Mouse (Mus musculus) embryonic facial prominence, embryonic 15.5 days (tissue): ENCODE results near the gene Trmt112. TPM values are rescaled to one million over a fixed set of nuclear protein-coding genes. Genes with fewer than 3 reads are reported as not detected.

Source experiments
- ATAC-seq: fragments of 200-750 bp; cut with Nextera tagmentation; 2 replicates; pipeline ENCODE4 v1.8.0; 2017; ENCODE audit warnings: low read depth, moderate TSS enrichment; ENCODE audit not compliant: insufficient number of reproducible peaks, low FRiP score, low TSS enrichment
- H3K27ac ChIP-seq: fragments of 300-500 bp; sonication (generic); replicated peaks from 2 replicates; pipeline ENCODE4 v1.5.1; 2015; ENCODE audit warnings: mild to moderate bottlenecking, inconsistent platforms
- H3K27me3 ChIP-seq: fragments of 300-500 bp; sonication (generic); 2 replicates; pipeline ENCODE4 v1.6.1; 2015; ENCODE audit warnings: inconsistent platforms
- H3K36me3 ChIP-seq: fragments of 300-500 bp; sonication (generic); 2 replicates; pipeline ENCODE4 v1.6.1; 2015; ENCODE audit warnings: mild to moderate bottlenecking, inconsistent platforms
- H3K4me1 ChIP-seq: fragments of 300-500 bp; sonication (generic); 2 replicates; pipeline ENCODE4 v1.6.1; 2015; ENCODE audit warnings: inconsistent platforms
- H3K4me2 ChIP-seq: fragments of 300-500 bp; sonication (generic); replicated peaks from 2 replicates; pipeline ENCODE4 v1.6.1; 2015; ENCODE audit warnings: mild to moderate bottlenecking, inconsistent platforms
- H3K4me3 ChIP-seq: fragments of 300-500 bp; sonication (generic); replicated peaks from 2 replicates; pipeline ENCODE4 v1.5.1; 2015; ENCODE audit warnings: mild to moderate bottlenecking, inconsistent platforms
- H3K9ac ChIP-seq: fragments of 300-500 bp; sonication (generic); 2 replicates; pipeline ENCODE4 v1.6.1; 2015; ENCODE audit warnings: inconsistent platforms
- H3K9me3 ChIP-seq: fragments of 300-500 bp; sonication (generic); replicated peaks from 2 replicates; pipeline ENCODE4 v1.6.1; 2016; ENCODE audit warnings: inconsistent platforms
- WGBS: fragments of 180-500 bp; shearing (Covaris S2); methylation state at CpG from one replicate; pipeline ENCODE4 v1.1.7; 2015; 5-methylcytosine and 5-hydroxymethylcytosine counted together
- polyA plus RNA-seq: library from polyadenylated mRNA; unstranded; fragments of >200 nt; fragmentation: Nextera tagmentation; extraction: Ambion mirVana; gene quantifications from 2 replicates; pipeline ENCODE4 v1.2.1, GENCODE M21; 2015

Gene Trmt112
- polyA plus RNA-seq, 1 experiment from 2014 or later, result 138 TPM

GRCm38 (mm10) chr19:6940396-6941351 lies 31.2 kb downstream of the Trmt112 start:
- Histone ChIP-seq H3K9ac (peak overlapping the region; percentile 91), H3K9me3 (no peaks in the 10 kb centered on the region), H3K27me3 (peaks cover 7% of the 10 kb centered on the region), H3K4me3 (peak overlapping the region; percentile 93), H3K36me3 (0 out of 2 replicates have a peak, but pooled peaks cover 6% of the 10 kb centered on the region), H3K4me2 (peak overlapping the region; percentile 98), H3K27ac (peak overlapping the region; percentile 97; the same call in 1 of the 2 replicates), H3K4me1 (peaks cover 25% of the 10 kb centered on the region)
- WGBS, result 19% methylated on average over 29 of the region's 29 CpGs
- ATAC-seq, result no peak

- Histone ChIP-seq H3K4me1 (peaks cover 25% of the 10 kb centered on the region), H3K27me3 (no peaks in the 10 kb centered on the region), H3K9ac (peak within 1 kb of the TSS; percentile 91), H3K9me3 (no peaks in the 10 kb centered on the region), H3K4me3 (peak within 1 kb of the TSS; percentile 93), H3K4me2 (peak within 1 kb of the TSS; percentile 98), H3K36me3 (0 out of 2 replicates have a peak, but pooled peaks cover 6% of the 10 kb centered on the region), H3K27ac (peak within 1 kb of the TSS; percentile 97)
- under 1% methylated on average over 83 of the region's 83 CpGs for WGBS
- ATAC-seq, result peak; percentile 81
These were observed 32.1 kb downstream of the Trmt112 start, which contains the start of gene Bad for GRCm38 (mm10) chr19:6941372-6942248. TSS of gene Bad (plus strand) at chr19:6941861.

- Histone ChIP-seq H3K9ac (peak within 1 kb of the TSS; percentile 91), H3K4me2 (peak within 1 kb of the TSS; percentile 98), H3K4me3 (peak within 1 kb of the TSS; percentile 93), H3K4me1 (peaks cover 27% of the 10 kb centered on the region), H3K27me3 (no peaks in the 10 kb centered on the region), H3K36me3 (0 out of 2 replicates have a peak, but pooled peaks cover 6% of the 10 kb centered on the region), H3K9me3 (no peaks in the 10 kb centered on the region), H3K27ac (peak within 1 kb of the TSS; percentile 97)
- ATAC-seq, result peak; percentile 89
- WGBS, result under 1% methylated on average over 27 of the region's 27 CpGs
These were observed 32.8 kb downstream of the Trmt112 start, which contains the start of gene Gpr137 for GRCm38 (mm10) chr19:6942249-6942691. TSS of gene Gpr137 (minus strand) at chr19:6942480.

- Histone ChIP-seq H3K4me1 (peaks cover 27% of the 10 kb centered on the region), H3K27me3 (no peaks in the 10 kb centered on the region), H3K36me3 (0 out of 2 replicates have a peak, but pooled peaks cover 6% of the 10 kb centered on the region), H3K27ac (peak overlapping the region; percentile 97), H3K4me3 (peak overlapping the region; percentile 93), H3K9me3 (no peaks in the 10 kb centered on the region), H3K9ac (peak overlapping the region; percentile 91; the same call in 1 of the 2 replicates), H3K4me2 (peak overlapping the region; percentile 98)
- no peak for ATAC-seq
- 28% methylated on average over 5 of the region's 5 CpGs for WGBS
These were observed 33.3 kb downstream of the Trmt112 start for GRCm38 (mm10) chr19:6942764-6943163.

- 94% methylated on average over 6 of the region's 6 CpGs for WGBS
- H3K4me3 ChIP-seq, result no peak overlapping the region
- 0 out of 2 replicates have a peak, but pooled peaks cover 6% of the 10 kb centered on the region for H3K36me3 ChIP-seq
- ATAC-seq, result no peak
- peaks cover 30% of the 10 kb centered on the region for H3K4me1 ChIP-seq
- H3K4me2 ChIP-seq, result no peak overlapping the region
- no peaks in the 10 kb centered on the region for H3K9me3 ChIP-seq
- H3K27me3 ChIP-seq, result no peaks in the 10 kb centered on the region
- H3K9ac ChIP-seq, result no peak overlapping the region
- no peak overlapping the region for H3K27ac ChIP-seq
These were observed 34.2 kb downstream of the Trmt112 start for GRCm38 (mm10) chr19:6943709-6944108.

- H3K4me2 ChIP-seq, result no peak overlapping the region
- H3K9me3 ChIP-seq, result no peaks in the 10 kb centered on the region
- WGBS, result 44% methylated on average over 4 of the region's 4 CpGs
- no peak overlapping the region for H3K9ac ChIP-seq
- H3K4me3 ChIP-seq, result no peak overlapping the region
- no peak for ATAC-seq
- H3K27ac ChIP-seq, result 0 out of 2 replicates have a peak overlapping the region, but pooled peaks have one; percentile 17
- H3K27me3 ChIP-seq, result no peaks in the 10 kb centered on the region
- H3K4me1 ChIP-seq, result peaks cover 32% of the 10 kb centered on the region
- H3K36me3 ChIP-seq, result 0 out of 2 replicates have a peak, but pooled peaks cover 8% of the 10 kb centered on the region
These were observed 38.2 kb downstream of the Trmt112 start for GRCm38 (mm10) chr19:6947742-6948141.

GRCm38 (mm10) chr19:6948186-6948585 lies 38.7 kb downstream of the Trmt112 start:
- Histone ChIP-seq H3K4me2 (no peak overlapping the region), H3K9me3 (no peaks in the 10 kb centered on the region), H3K27ac (0 out of 2 replicates have a peak overlapping the region, but pooled peaks have one; percentile 17), H3K27me3 (no peaks in the 10 kb centered on the region), H3K4me1 (peaks cover 32% of the 10 kb centered on the region), H3K9ac (no peak overlapping the region), H3K36me3 (0 out of 2 replicates have a peak, but pooled peaks cover 8% of the 10 kb centered on the region), H3K4me3 (no peak overlapping the region)
- WGBS, result 77% methylated on average over 4 of the region's 4 CpGs
- no peak for ATAC-seq

- Histone ChIP-seq H3K4me3 (no peak overlapping the region), H3K27ac (no peak overlapping the region), H3K9me3 (no peaks in the 10 kb centered on the region), H3K9ac (no peak overlapping the region), H3K36me3 (peaks cover 18% of the 10 kb centered on the region), H3K4me1 (peaks cover 39% of the 10 kb centered on the region), H3K27me3 (no peaks in the 10 kb centered on the region), H3K4me2 (no peak overlapping the region)
- WGBS, result 90% methylated on average over 5 of the region's 5 CpGs
- ATAC-seq, result no peak
These were observed 40.0 kb downstream of the Trmt112 start for GRCm38 (mm10) chr19:6949532-6949931.

- ATAC-seq, result no peak
- H3K9me3 ChIP-seq, result no peaks in the 10 kb centered on the region
- H3K36me3 ChIP-seq, result peaks cover 18% of the 10 kb centered on the region
- no peak overlapping the region for H3K9ac ChIP-seq
- H3K27me3 ChIP-seq, result no peaks in the 10 kb centered on the region
- WGBS, result 56% methylated on average over 5 of the region's 5 CpGs
- peak overlapping the region; percentile 97; the same call in 1 of the 2 replicates for H3K27ac ChIP-seq
- peak overlapping the region; percentile 58 for H3K4me3 ChIP-seq
- H3K4me2 ChIP-seq, result peak overlapping the region; percentile 95
- H3K4me1 ChIP-seq, result peaks cover 39% of the 10 kb centered on the region
These were observed 40.5 kb downstream of the Trmt112 start for GRCm38 (mm10) chr19:6949951-6950350.

- Histone ChIP-seq H3K4me3 (peak overlapping the region; percentile 58), H3K27ac (peak overlapping the region; percentile 97), H3K4me2 (peak overlapping the region; percentile 95), H3K27me3 (no peaks in the 10 kb centered on the region), H3K9me3 (no peaks in the 10 kb centered on the region), H3K9ac (peak overlapping the region; percentile 68), H3K36me3 (peaks cover 25% of the 10 kb centered on the region), H3K4me1 (peaks cover 39% of the 10 kb centered on the region)
- peak; percentile 25; the same call in 1 of the 2 replicates for ATAC-seq
- under 1% methylated on average over 28 of the region's 28 CpGs for WGBS
These were observed 41.2 kb downstream of the Trmt112 start for GRCm38 (mm10) chr19:6950613-6951153.
